ENCODE assay signal across 8 mouse cellular contexts in genomic region chr9:120690961-120691941, GRCm38 (mm10).
DNase-seq lines count a peak whose midpoint lies in the region; ATAC-seq and TF ChIP-seq lines count a peak whose summit lies in the region.

No protein-coding gene starts in this region.

- H3K4me1 ChIP-seq in hindbrain, embryonic 11.5 days (replicated peaks; ENCODE audit: control insufficient read depth, insufficient read depth, low read length): peaks cover 8% of the 10 kb centered on the region
- 0 out of 2 replicates have a peak, but pooled peaks cover 5% of the 10 kb centered on the region for H3K4me1 ChIP-seq in lung, postnatal 0 days (ENCODE audit: insufficient read depth, low read depth, low read length)

- TF ChIP-seq EP300 in lung, postnatal 0 days (IDR thresholded peaks at IDR 0.05): no peak; the same call in 1 of the 2 replicates

- WGBS in hindbrain, embryonic 11.5 days: 3% methylated on average over 29 of the region's 30 CpGs
- 4% methylated on average over 29 of the region's 30 CpGs for WGBS in lung, postnatal 0 days

- H3K4me3 ChIP-seq in hindbrain, embryonic 11.5 days (ENCODE audit: low read depth, low read length): no peak overlapping the region
- H3K4me3 ChIP-seq in lung, postnatal 0 days (ENCODE audit: low read depth, low read length): no peak overlapping the region

- peak overlapping the region; percentile 86 for H3K27ac ChIP-seq in hindbrain, embryonic 11.5 days (ENCODE audit: low read depth, low read length)
- H3K27ac ChIP-seq in lung, postnatal 0 days (ENCODE audit: low read length): peak overlapping the region; percentile 80

- peak; percentile 67 for TF ChIP-seq CTCF in lung, postnatal 0 days (IDR thresholded peaks at IDR 0.05)

- H3K9ac ChIP-seq in hindbrain, embryonic 11.5 days (ENCODE audit: low read depth, low read length): peak overlapping the region; percentile 47
- no peak overlapping the region for H3K9ac ChIP-seq in lung, postnatal 0 days (replicated peaks; ENCODE audit: low read depth)

- peak; percentile 97 for DNase-seq in R1 (ENCODE audit: low read depth, low spot score)
- peak; percentile 68 to 74 for DNase-seq in cerebellum, postnatal 14 days
- DNase-seq in frontal cortex, postnatal 25 days (ENCODE audit: low spot score in 2 of 2): peak; percentile 35 to 57
- peak; percentile 86 for DNase-seq in hindbrain, embryonic 11.5 days (ENCODE audit: low spot score)
- DNase-seq in layer of hippocampus, postnatal 10 days (ENCODE audit: low spot score in 2 of 2): peak; percentile 72 to 81
- DNase-seq in lung, postnatal 0 days (ENCODE audit: low spot score): peak; percentile 92
- DNase-seq in ovary, postnatal 36 days (ENCODE audit: low spot score): peak; percentile 80
- peak; percentile 82 to 87 for DNase-seq in thymus, postnatal 36 days

- peak; percentile 93 for ATAC-seq in hindbrain, embryonic 11.5 days (ENCODE audit: low FRiP score)
- ATAC-seq in lung, postnatal 0 days: peak; percentile 92

- no peaks in the 10 kb centered on the region for H3K27me3 ChIP-seq in hindbrain, embryonic 11.5 days (ENCODE audit: control insufficient read depth, insufficient read depth, low read length)
- no peaks in the 10 kb centered on the region for H3K27me3 ChIP-seq in lung, postnatal 0 days (replicated peaks; ENCODE audit: insufficient read depth, low read length)

- H3K36me3 ChIP-seq in hindbrain, embryonic 11.5 days (ENCODE audit: control insufficient read depth, insufficient read depth, low read length): no peaks in the 10 kb centered on the region
- no peaks in the 10 kb centered on the region for H3K36me3 ChIP-seq in lung, postnatal 0 days (ENCODE audit: insufficient read depth, low read length)

- H3K9me3 ChIP-seq in hindbrain, embryonic 11.5 days (ENCODE audit: control insufficient read depth, low read length): no peaks in the 10 kb centered on the region
- H3K9me3 ChIP-seq in lung, postnatal 0 days (ENCODE audit: low read length): no peaks in the 10 kb centered on the region

- peak overlapping the region; percentile 36 for H3K4me2 ChIP-seq in hindbrain, embryonic 11.5 days (replicated peaks; ENCODE audit: low read depth, low read length)
- peak overlapping the region; percentile 38 for H3K4me2 ChIP-seq in lung, postnatal 0 days (replicated peaks; ENCODE audit: low read depth, low read length)

Comparison
In these comparisons a context has a peak if more than half of its experiments do, and no peak if none do; other contexts are left out.
1. DNase-seq: peak in every context shown above with its lines; median percentile 97 in R1; 92 in lung, postnatal 0 days; 86 in hindbrain, embryonic 11.5 days; 84 in thymus, postnatal 36 days; 80 in ovary, postnatal 36 days; 76 in layer of hippocampus, postnatal 10 days; 71 in cerebellum, postnatal 14 days; 46 in frontal cortex, postnatal 25 days.